Mouse (Mus musculus) intestine, embryonic 15.5 days (tissue): ENCODE data around the gene Tmem262. TPM values are rescaled to one million over a fixed set of nuclear protein-coding genes. Genes with fewer than 3 reads are reported as not detected.
A peak's percentile ranks its signal among the peaks of the same experiment; 100 is the strongest.

Source experiments
- ATAC-seq: fragments of 200-750 bp; cut with Nextera tagmentation; 2 replicates; pipeline ENCODE4 v1.8.0; 2017; ENCODE audit warnings: moderate TSS enrichment, moderate library complexity
- H3K27ac ChIP-seq: fragments of 300-500 bp; sonication (generic); 2 replicates; pipeline ENCODE4 v1.5.1; 2015; ENCODE audit warnings: mild to moderate bottlenecking, inconsistent platforms
- H3K27me3 ChIP-seq: fragments of 300-500 bp; sonication (generic); replicated peaks from 2 replicates; pipeline ENCODE4 v1.6.1; 2015; ENCODE audit warnings: inconsistent platforms
- H3K36me3 ChIP-seq: fragments of 300-500 bp; sonication (generic); 2 replicates; pipeline ENCODE4 v1.6.1; 2015; ENCODE audit warnings: inconsistent platforms
- H3K4me1 ChIP-seq: fragments of 300-500 bp; sonication (generic); replicated peaks from 2 replicates; pipeline ENCODE4 v1.6.1; 2015; ENCODE audit warnings: inconsistent platforms
- H3K4me2 ChIP-seq: fragments of 300-500 bp; sonication (generic); replicated peaks from 2 replicates; pipeline ENCODE4 v1.6.1; 2015; ENCODE audit warnings: mild to moderate bottlenecking, inconsistent platforms
- H3K4me3 ChIP-seq: fragments of 300-500 bp; sonication (generic); replicated peaks from 2 replicates; pipeline ENCODE4 v1.5.1; 2015; ENCODE audit warnings: inconsistent platforms
- H3K9ac ChIP-seq: fragments of 300-500 bp; sonication (generic); 2 replicates; pipeline ENCODE4 v1.6.1; 2015; ENCODE audit warnings: inconsistent platforms
- H3K9me3 ChIP-seq: fragments of 300-500 bp; sonication (generic); 2 replicates; pipeline ENCODE4 v1.6.1; 2016; ENCODE audit warnings: inconsistent platforms
- WGBS: fragments of 180-500 bp; shearing (Covaris S2); methylation state at CpG from one replicate; pipeline ENCODE4 v1.1.7; 2015; 5-methylcytosine and 5-hydroxymethylcytosine counted together
- polyA plus RNA-seq: library from polyadenylated mRNA; unstranded; fragments of >200 nt; fragmentation: Nextera tagmentation; extraction: Ambion mirVana; gene quantifications from 2 replicates; pipeline ENCODE4 v1.2.1, GENCODE M21; 2015

Gene Tmem262
- polyA plus RNA-seq, 1 experiment from 2014 or later, result not detected

DNA sequence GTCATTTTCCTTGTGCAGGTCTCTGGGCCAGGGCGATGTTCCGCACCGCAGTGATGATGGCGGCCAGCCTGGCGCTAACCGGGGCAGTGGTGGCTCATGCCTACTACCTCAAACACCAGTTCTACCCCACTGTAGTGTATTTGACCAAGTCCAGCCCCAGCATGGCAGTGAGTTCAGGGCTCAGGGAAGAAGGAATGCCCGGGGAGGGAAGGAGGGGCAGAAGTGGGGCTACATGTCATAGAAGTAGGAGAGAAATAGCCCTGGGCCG lies 32.0 kb upstream of the Tmem262 start:
- H3K36me3 ChIP-seq, result peaks cover 44% of the 10 kb centered on the region
- H3K27ac ChIP-seq, result no peak overlapping the region
- H3K9ac ChIP-seq, result peak overlapping the region; percentile 79
- peaks cover 17% of the 10 kb centered on the region for H3K4me1 ChIP-seq
- peak overlapping the region; percentile 89 for H3K4me2 ChIP-seq
- no peaks in the 10 kb centered on the region for H3K9me3 ChIP-seq
- H3K4me3 ChIP-seq, result peak overlapping the region; percentile 83
- 84% methylated on average over 8 of the region's 8 CpGs for WGBS
- no peaks in the 10 kb centered on the region for H3K27me3 ChIP-seq
- ATAC-seq, result no peak

DNA sequence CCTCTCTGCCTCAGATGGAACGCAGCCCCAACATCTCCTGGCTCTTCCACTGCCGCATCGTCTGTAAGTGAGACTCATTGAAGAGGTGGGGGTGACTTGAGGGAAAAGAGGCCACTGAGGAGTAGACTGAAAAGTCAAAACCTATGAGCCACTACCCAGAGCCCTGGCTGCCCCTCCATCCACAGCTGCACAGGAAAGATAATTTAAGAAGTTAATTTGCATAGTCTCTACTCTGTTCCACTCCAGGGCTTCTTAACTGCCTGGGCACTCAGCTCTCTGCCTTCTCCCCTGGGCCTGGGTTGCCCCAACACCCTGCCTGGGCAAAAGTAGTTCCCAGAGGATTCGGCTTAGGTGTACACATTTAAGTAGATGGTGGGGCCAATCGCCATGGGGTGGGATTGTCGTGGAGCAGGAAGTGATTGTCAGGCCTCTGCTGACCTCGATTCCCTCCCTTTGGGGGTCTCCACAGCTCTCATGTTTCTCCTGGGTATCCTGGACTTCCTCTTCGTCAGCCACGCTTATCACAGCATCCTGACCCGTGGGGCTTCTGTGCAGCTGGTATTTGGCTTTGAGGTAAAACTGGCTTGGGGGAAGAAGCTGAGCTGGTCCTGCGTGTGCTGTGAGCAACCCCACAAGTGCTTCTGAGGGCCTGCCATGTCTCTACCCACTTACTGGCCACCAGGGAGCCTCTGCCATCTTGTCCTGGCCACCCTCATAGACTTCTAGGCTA lies 31.0 kb upstream of the Tmem262 start:
- Histone ChIP-seq H3K4me2 (peak overlapping the region; percentile 89; the same call in 1 of the 2 replicates), H3K4me1 (peaks cover 20% of the 10 kb centered on the region), H3K9me3 (no peaks in the 10 kb centered on the region), H3K4me3 (no peak overlapping the region), H3K36me3 (peaks cover 54% of the 10 kb centered on the region), H3K27me3 (no peaks in the 10 kb centered on the region), H3K9ac (no peak overlapping the region), H3K27ac (no peak overlapping the region)
- WGBS, result 90% methylated on average over 11 of the region's 11 CpGs
- no peak for ATAC-seq

DNA sequence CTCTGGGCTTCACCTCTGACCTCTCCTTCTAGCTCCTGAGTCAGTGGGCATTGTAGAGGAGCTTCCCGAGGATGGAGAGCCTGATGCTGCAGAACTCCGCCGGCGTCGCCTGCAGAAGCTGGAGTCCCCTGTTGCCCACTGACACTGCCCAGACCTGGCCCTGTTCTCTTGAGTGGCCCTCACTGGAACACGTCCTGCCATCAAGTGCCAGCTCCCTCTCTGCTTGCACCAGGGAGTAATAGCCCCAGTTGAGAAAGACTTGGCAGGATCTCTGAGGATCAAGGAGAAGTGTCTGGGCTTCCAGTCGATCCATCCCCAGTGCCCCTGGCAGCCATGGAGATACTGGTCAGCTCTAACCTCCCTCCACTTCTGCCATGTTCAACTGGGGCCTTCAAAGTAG lies 27.3 kb upstream of the Tmem262 start:
- Histone ChIP-seq H3K4me1 (peaks cover 23% of the 10 kb centered on the region), H3K36me3 (peaks cover 68% of the 10 kb centered on the region), H3K9ac (no peak overlapping the region), H3K27me3 (no peaks in the 10 kb centered on the region), H3K9me3 (no peaks in the 10 kb centered on the region), H3K4me2 (no peak overlapping the region), H3K27ac (no peak overlapping the region), H3K4me3 (no peak overlapping the region)
- no peak for ATAC-seq
- 88% methylated on average over 7 of the region's 7 CpGs for WGBS

DNA sequence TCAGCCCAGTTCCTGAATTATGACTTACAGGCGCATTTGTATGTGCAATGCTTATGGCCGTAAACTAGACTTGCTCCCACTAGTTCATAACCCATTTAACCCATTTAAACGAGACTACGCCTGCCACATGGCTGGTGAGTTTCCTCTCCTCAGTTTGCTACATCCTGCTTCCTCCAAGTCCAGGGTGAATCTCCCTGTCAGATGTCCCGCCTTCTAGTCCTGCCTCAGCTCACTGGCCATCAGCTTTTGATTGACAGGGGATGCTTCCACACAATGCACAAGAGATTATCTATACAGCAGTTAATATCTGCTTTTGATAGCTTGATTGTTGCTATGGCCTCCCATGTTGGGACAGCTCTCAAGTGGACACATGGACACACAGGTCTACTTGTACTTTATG lies 25.5 kb upstream of the Tmem262 start:
- Histone ChIP-seq H3K4me1 (peaks cover 11% of the 10 kb centered on the region; the same call in 1 of the 2 replicates), H3K27ac (no peak overlapping the region), H3K9ac (no peak overlapping the region), H3K4me2 (no peak overlapping the region), H3K4me3 (no peak overlapping the region), H3K27me3 (no peaks in the 10 kb centered on the region), H3K36me3 (peaks cover 60% of the 10 kb centered on the region), H3K9me3 (no peaks in the 10 kb centered on the region)
- WGBS, result 73% methylated on average over 5 of the region's 5 CpGs
- no peak for ATAC-seq

DNA sequence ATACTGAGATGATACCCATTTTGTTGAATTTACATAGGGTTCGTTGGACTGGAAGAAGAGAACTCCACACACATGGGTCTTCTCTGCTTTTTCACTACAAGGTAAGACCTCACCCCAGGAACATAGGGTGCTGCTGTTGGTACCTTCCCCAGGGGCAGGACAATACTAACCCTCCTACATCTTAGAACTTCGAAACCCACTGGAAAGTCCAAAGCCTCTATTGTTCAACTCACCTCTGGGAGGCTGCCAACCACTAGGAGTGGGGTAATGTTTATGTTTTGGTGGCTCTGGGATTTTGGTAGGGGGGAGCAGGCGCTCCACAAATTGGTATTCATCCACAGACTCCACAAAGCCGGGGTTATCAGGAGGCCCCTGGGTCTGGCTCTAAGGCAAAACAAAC lies 23.1 kb upstream of the Tmem262 start:
- ATAC-seq, result no peak
- no peak overlapping the region for H3K27ac ChIP-seq

DNA sequence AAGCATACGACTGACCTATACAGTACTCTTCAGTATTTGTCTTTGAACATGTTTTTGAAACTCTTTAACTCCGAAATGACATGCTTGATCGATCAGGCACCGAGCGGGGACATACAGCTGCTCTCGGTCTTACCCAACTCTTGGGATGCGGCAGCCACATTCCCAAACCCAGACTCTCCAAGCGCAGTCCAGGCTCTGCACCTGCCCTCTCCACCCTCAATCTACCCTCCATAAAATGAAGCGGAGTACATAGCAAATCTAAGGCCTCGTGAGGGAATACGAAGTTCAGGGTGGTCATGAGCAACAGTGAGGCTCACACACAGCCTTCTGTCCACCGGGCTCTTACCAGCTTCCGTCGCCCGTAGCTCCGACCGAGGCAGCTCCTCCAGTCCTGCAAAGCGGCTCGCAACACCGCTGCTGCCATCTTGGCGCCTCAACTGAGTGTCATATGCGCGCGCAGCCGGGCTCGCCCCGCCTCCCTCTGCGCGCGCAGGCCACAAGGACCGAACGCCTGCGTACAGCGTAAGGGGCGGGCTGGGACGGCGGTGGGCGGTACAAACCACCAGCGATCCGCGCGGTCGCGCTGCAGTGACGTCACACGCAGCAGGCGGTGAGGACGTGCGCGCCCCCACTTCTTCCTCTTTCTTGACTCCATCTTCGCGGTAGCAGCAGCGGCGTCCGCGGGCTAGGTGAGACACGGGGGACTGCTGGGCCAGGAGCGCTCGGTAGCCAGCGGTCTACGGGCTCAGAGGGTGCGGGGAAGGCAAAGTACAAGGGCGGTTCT lies 22.3 kb upstream of the Tmem262 start, which contains the start of the genes Mrpl49 and Fau:
Gene Mrpl49, minus strand, starts transcription at position 473 of the 784 bp plus-strand sequence.
Gene Fau, plus strand, starts transcription at position 532 of the 784 bp plus-strand sequence.
- peak within 1 kb of the TSS; percentile 67 for H3K4me3 ChIP-seq
- no peaks in the 10 kb centered on the region for H3K9me3 ChIP-seq
- WGBS, result under 1% methylated on average over 63 of the region's 63 CpGs
- peak within 1 kb of the TSS; percentile 77 for H3K9ac ChIP-seq
- H3K4me2 ChIP-seq, result peak within 1 kb of the TSS; percentile 70
- H3K27ac ChIP-seq, result peak within 1 kb of the TSS; percentile 56
- peaks cover 30% of the 10 kb centered on the region for H3K36me3 ChIP-seq
- H3K27me3 ChIP-seq, result no peaks in the 10 kb centered on the region
- ATAC-seq, result peak; percentile 88
- H3K4me1 ChIP-seq, result peaks cover 19% of the 10 kb centered on the region

More for the DNA sequence above, 23.1 kb upstream of the Tmem262 start:
- Histone ChIP-seq H3K4me3 (peak overlapping the region; percentile 67), H3K9ac (peak overlapping the region; percentile 77), H3K9me3 (no peaks in the 10 kb centered on the region), H3K4me1 (peaks cover 11% of the 10 kb centered on the region; the same call in 1 of the 2 replicates), H3K4me2 (peak overlapping the region; percentile 70), H3K36me3 (peaks cover 36% of the 10 kb centered on the region), H3K27me3 (no peaks in the 10 kb centered on the region)
- WGBS, result 45% methylated on average over 4 of the region's 4 CpGs

DNA sequence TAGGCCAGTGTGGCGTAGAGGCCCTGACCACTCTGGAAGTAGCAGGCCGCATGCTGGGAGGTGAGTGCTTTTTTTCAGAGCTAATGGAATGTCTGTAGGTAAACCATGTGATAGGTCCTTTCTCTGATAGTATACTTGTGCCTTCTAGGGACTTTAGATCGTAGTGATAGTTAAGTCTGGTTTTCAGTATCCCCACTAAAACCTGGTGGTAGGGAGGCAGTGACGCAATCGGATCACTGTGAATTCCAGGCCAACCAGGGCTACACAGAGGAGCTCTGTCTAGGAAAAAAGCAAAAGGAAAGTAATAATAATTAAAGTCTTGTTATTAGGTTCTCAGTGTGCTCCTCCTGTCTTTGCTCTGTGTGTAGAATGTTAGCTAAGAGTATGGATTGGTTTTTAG lies 21.3 kb upstream of the Tmem262 start:
- ATAC-seq, result no peak
- Histone ChIP-seq H3K36me3 (peaks cover 20% of the 10 kb centered on the region; the same call in 1 of the 2 replicates), H3K27ac (peak overlapping the region; percentile 56), H3K27me3 (no peaks in the 10 kb centered on the region), H3K4me2 (peak overlapping the region; percentile 70), H3K9ac (peak overlapping the region; percentile 77), H3K9me3 (no peaks in the 10 kb centered on the region), H3K4me3 (peak overlapping the region; percentile 67), H3K4me1 (peaks cover 20% of the 10 kb centered on the region)
- WGBS, result 32% methylated on average over 5 of the region's 5 CpGs

DNA sequence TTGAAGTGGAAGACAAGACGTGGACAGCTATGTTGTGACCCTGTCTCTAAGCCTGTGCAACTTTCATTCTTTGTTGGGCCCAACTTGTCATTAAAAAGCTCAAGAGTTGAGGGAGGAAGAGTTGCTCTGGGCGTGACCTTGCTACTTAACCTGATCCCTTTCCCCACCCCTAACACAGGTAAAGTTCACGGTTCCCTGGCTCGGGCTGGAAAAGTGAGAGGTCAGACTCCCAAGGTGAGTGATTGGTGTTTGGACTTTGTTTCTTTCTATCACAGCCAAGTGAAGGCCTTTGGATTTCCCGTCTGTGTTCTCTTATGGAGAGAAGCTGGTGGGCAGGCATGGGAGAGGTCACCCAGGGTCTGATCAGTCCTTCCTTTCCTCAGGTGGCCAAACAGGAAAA lies 20.9 kb upstream of the Tmem262 start:
- Histone ChIP-seq H3K9me3 (no peaks in the 10 kb centered on the region), H3K4me2 (peak overlapping the region; percentile 70), H3K4me1 (peaks cover 20% of the 10 kb centered on the region), H3K27ac (peak overlapping the region; percentile 32; the same call in 1 of the 2 replicates), H3K27me3 (no peaks in the 10 kb centered on the region), H3K9ac (peak overlapping the region; percentile 77; the same call in 1 of the 2 replicates), H3K4me3 (peak overlapping the region; percentile 67), H3K36me3 (peaks cover 16% of the 10 kb centered on the region; the same call in 1 of the 2 replicates)
- no peak for ATAC-seq
- 67% methylated on average over 5 of the region's 5 CpGs for WGBS

DNA sequence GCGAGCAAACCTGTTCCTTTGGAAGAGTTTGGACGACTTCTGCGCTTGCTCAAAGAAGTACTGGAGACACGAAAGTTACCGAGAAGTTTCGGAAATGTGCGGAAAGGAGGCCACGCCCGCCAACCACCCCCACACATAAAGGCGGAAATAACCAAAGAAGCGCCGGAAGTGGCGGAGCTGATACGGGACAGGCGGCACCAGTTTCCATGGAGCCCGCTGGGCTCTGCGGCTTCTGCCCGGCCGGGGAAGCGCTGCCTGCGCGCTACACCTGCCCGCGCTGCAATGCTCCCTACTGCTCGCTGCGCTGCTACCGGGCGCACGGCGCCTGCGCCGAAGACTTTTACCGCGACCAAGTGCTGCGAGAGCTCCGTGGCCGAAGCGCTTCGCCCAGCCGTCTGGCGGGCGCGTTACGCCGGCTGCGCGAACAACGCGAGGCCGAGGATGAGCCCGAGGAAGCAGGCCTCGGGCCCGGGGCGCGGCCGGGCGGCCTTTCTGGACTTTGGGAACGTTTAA lies 18.8 kb upstream of the Tmem262 start, which contains the start of gene Znhit2:
Gene Znhit2, plus strand, starts transcription at position 172 of the 513 bp plus-strand sequence.
- Histone ChIP-seq H3K27ac (peak within 1 kb of the TSS; percentile 96), H3K27me3 (no peaks in the 10 kb centered on the region), H3K4me2 (peak within 1 kb of the TSS; percentile 95), H3K9ac (peak within 1 kb of the TSS; percentile 94), H3K9me3 (no peaks in the 10 kb centered on the region), H3K4me1 (peaks cover 20% of the 10 kb centered on the region), H3K36me3 (0 out of 2 replicates have a peak, but pooled peaks cover 3% of the 10 kb centered on the region), H3K4me3 (peak within 1 kb of the TSS; percentile 92)
- WGBS, result under 1% methylated on average over 58 of the region's 58 CpGs
- ATAC-seq, result peak; percentile 80

DNA sequence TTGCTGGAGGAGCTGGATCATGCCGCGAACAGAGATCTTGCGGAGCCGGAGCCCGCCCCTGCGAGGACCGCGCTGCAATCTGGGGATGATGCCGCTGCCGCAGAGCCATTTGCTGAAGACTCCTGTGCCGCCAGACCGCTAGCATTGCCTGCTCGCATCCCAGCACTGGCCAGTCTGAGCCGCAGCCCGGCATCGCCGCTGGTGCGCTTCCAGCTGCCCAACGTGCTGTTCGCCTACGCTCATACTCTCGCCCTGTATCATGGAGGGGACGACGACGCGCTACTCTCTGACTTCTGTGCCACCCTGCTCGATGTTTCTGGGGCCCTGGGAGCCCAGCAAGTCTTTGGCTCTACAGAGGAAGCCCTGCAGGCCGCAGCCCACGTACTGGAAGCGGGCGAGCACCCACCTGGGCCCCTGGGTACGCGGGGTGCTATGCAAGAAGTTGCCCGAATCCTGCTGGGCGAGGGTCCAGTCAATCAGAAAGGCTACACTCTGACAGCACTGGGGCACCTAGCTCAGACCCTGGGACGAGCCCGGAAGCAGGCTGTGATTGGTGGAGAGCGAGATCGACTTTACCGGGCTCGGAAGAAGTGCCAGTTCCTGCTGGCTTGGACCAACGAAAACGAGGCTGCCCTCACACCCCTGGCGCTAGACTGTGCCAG lies 18.1 kb upstream of the Tmem262 start:
- Histone ChIP-seq H3K27ac (peak overlapping the region; percentile 96), H3K9me3 (no peaks in the 10 kb centered on the region), H3K27me3 (no peaks in the 10 kb centered on the region), H3K4me3 (peak overlapping the region; percentile 92), H3K9ac (peak overlapping the region; percentile 94), H3K36me3 (0 out of 2 replicates have a peak, but pooled peaks cover 3% of the 10 kb centered on the region), H3K4me1 (peaks cover 21% of the 10 kb centered on the region), H3K4me2 (peak overlapping the region; percentile 95)
- peak; percentile 14; the same call in 1 of the 2 replicates for ATAC-seq
- 1% methylated on average over 44 of the region's 44 CpGs for WGBS

DNA sequence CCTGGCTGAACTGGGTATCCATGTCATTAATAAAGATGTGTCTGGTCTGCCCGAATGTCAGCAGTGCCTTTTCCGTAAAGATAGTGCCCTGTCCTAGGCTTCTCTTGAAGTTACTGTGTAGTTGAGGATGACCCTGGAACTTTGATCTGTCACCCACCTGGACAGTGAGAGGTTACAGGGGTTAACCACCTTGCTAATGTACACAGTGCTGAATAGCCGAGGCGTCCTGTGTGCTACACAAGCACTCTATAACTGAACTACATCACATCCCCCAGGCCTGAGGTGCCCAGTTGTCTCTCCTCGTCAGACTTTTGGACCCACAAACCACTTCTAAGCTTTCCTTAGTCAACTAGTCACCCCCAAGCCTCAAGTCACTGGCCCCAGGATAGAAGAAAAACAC lies 17.4 kb upstream of the Tmem262 start:
- Histone ChIP-seq H3K27me3 (no peaks in the 10 kb centered on the region), H3K4me3 (peak overlapping the region; percentile 92), H3K36me3 (0 out of 2 replicates have a peak, but pooled peaks cover 3% of the 10 kb centered on the region), H3K9ac (peak overlapping the region; percentile 94), H3K9me3 (no peaks in the 10 kb centered on the region), H3K27ac (peak overlapping the region; percentile 96), H3K4me2 (peak overlapping the region; percentile 95), H3K4me1 (peaks cover 26% of the 10 kb centered on the region)
- no peak for ATAC-seq
- WGBS, result 42% methylated on average over 5 of the region's 5 CpGs
